Mouse (Mus musculus): ENCODE results near the gene Olfr747.
"Not testable (repeated sequence)": the region's sequence is repeated elsewhere in the genome, so short reads cannot be mapped to it uniquely, and the experiment has no call there.

Gene Olfr747

DNA sequence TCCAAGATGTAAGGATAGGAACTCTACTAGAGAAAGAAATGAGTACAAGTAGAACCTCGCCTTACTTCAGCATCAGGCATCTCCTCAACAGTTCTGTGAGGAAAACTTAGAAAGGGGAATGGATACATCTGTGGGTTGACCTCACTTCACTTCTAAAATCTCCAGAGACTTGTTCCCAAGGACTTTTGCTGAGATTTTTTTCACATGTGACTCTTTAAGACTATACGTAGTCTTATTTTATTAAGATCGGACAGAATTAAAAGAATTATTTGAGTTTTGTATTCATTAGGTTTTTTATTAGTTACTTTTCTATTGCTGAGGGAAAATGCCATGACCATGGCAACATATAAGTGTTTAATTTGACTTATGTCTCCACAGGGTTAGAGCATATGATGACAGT lies at the start of gene Olfr747:
Gene Olfr747, minus strand, starts transcription at position 101 of the 400 bp plus-strand sequence.
- no peak for DNase-seq

DNA sequence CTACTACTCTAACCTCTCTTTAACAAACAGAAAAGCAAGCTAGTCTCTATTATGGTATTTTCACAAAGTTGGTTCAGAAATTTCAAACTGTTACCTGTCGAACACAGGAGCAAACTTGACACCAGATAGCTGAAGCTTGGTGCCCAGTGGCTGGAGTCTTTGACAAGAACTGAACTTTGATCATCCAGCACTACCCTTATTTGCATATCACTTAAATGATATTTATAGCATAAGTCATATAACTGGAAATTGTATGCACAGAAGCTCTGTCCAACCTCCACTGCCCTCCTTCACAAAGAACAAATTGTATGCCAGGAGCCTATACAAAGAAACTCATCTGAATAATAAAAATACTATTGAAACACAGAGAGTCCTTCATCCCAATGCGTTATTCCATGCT lies 48.6 kb upstream of the Olfr747 start:
- no peak for DNase-seq

DNA sequence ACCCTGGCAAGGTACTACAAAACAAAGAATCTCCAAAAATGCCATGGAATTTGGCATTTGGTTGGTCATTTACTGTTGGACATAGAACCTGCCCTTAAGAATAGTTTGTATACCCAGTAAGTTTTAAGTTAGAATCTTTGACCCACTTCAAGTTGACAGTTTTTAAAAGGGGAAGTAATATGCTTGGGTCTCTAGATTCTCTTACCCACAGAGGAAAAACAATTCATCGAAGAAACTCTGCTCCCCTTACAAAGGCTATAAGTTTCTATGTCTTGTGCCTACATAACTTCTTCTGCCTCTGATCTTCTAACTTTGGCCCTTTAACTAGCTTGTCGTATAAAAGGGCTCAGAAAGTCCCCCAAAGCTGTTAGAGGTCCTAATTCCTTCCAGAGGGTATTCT lies 47.3 kb upstream of the Olfr747 start:
- no peak for DNase-seq

DNA sequence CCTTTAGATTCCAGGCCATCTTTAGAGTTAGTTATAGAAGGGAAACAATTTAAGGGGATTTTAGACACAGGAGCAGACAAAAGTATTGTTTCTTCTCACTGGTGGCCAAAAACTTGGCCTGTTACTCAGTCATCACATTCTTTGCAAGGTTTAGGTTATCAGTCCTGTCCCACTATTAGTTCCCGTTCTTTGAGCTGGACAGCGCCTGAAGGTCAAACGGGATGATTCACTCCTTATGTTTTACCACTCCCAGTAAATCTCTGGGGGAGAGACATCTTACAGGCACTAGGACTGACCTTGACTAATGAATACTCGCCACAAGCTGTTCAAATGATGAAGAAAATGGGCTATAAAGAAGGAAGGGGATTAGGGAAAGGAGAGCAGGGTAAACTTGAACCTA lies 29.4 kb upstream of the Olfr747 start:
- not testable (repeated sequence) for DNase-seq

DNA sequence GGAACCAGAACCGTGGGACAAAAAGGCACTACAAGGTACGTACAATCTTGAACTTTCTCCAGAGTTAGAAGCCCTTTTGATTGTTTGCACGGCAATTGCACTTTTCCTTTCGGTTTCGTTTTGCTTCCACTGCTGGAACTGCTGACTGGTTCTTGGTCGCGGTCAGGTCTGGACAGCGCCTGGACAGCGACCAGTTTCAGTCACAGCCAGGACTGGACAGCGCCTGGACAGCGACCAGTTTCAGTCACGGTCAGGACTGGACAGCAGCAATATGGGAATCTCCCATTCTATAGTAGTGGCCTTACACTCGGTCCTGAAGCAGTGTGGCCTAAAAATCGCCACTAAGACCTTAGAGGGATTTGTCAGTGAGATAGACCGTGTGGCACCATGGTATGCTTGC lies 26.9 kb upstream of the Olfr747 start:
- not testable (repeated sequence) for DNase-seq

DNA sequence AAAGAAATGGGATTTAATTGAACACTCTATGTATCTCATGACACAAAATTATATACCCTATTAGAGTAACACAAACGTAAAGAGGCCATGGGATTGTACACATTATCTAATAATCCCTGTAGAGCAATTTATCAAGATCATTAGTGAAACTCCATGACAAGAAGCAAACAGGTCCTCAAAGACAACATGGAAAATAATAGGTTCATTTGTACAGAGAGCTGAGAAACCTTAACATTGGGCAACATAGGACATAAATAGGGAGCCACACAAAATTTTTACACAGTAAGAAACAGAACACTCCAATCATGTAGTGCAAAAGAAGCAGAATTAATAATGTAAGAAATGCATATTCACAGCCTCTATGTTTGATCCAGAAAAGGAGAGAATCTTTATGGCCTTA lies 14.1 kb upstream of the Olfr747 start, which contains the start of gene Olfr748:
Gene Olfr748, plus strand, starts transcription at position 301 of the 400 bp plus-strand sequence.
- DNase-seq: no peak

DNA sequence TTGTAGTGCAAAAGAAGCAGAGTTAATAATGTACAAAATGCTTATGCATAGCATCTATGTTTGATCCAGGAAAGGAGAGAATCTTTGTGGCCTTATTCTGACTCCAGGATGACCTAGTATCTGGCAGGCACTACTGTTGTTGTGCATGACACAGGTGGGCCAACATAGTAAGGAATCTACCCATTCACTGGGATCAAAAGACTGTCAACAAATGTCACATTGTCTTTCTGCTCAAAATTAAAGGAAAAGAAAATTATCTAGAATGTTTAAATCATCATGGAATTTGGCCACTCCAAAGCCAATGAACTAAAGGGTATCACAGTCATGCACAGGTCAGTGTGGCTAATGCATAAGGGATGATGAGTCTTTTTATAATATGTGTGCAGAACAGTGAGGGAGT lies 46.2 kb downstream of the Olfr747 start, which contains the start of gene Olfr746:
Gene Olfr746, plus strand, starts transcription at position 301 of the 400 bp plus-strand sequence.
- DNase-seq: no peak

DNA sequence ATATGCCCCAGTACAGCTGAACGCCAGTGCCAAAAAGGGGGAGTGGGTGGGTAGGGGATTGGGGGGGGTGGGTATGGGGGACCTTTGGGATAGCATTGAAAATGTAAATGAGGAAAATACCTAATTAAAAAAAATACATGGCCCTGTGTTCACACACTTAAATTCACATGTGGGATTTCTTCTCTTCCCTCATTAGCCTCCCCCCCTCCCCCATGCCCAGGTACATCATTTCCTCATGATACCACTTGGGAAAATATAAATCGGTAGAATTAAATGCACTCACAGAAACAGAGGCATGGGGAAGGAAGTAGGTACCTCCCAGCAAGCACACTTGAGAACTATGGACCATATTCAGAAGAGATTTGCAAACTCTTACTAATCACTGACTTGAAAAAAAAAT lies 53.9 kb downstream of the Olfr747 start, which contains the start of gene Olfr745:
Gene Olfr745, plus strand, starts transcription at position 301 of the 400 bp plus-strand sequence.
- DNase-seq: no peak
